Mouse (Mus musculus) urinary bladder, postnatal 14 days (tissue): ENCODE measurements around the gene Tmem239.
A peak's percentile ranks its signal among the peaks of the same experiment; 100 is the strongest.
"Not testable (repeated sequence)": the region's sequence is repeated elsewhere in the genome, so short reads cannot be mapped to it uniquely, and the experiment has no call there.

Experiments used
- DNase-seq: peaks from one replicate; pipeline ENCODE4 v3.0.0; 2021; ENCODE audit warnings: low spot score

The Tmem239 gene

DNA sequence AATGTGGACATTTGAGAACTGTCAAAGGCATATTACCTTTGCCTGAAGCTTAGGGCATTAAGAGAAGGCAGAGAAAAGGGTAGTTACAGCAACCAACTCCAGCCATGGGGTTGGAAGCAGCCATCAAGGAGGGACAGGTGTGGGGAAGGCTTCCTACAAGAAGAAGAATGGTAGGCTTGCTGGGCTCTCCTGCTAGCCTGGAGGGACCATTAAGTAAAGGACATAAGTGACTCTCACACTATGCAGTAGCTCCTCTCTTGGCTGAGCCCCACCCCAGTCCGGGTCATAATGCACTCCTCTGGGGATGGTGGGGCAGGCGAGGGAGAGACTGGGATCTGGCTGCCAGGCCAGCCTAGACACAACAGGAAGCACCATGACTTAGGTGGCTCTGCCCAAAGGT lies at the start of gene Tmem239:
Gene Tmem239, plus strand, starts transcription at position 301 of the 400 bp plus-strand sequence.
- DNase-seq, result no peak

DNA sequence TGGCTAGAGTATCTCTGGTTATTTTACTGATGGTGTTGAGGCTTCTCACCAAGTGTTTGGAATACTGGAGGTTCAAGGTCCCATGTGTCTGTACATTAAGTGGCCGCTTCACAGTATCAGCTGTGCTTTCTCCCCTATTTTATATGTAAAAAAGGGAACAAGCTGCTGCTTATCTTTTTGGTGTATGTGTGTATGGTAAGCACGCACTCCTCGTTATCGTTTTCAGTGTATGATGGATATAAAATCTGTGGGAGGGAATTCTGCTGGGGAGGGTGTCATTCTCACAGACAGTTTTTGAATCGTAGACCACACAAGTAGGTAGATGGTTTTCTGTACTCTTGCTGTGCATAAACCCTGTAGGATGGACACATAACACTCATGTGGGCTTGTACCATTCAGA lies 48.7 kb upstream of the Tmem239 start:
- no peak for DNase-seq

DNA sequence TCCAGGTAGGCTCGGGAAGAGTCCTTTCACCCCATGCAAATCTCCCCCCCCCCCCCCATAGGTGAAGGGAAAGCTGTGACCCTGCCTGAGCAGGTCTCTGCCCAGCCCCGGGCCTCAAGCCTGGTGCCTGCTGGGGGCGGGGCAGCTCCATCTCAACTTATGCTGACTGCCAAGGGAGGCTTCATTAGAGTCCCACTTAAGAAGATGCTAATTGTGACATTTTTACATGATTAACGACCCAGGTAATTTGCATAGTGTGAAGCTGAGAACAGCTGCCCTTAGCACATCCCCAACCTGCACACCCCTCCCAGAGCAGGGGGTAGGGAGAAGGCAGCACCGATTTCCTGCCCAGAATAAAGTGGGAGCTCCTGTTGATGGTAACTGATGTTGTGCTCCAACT lies 47.4 kb upstream of the Tmem239 start:
- no peak for DNase-seq

DNA sequence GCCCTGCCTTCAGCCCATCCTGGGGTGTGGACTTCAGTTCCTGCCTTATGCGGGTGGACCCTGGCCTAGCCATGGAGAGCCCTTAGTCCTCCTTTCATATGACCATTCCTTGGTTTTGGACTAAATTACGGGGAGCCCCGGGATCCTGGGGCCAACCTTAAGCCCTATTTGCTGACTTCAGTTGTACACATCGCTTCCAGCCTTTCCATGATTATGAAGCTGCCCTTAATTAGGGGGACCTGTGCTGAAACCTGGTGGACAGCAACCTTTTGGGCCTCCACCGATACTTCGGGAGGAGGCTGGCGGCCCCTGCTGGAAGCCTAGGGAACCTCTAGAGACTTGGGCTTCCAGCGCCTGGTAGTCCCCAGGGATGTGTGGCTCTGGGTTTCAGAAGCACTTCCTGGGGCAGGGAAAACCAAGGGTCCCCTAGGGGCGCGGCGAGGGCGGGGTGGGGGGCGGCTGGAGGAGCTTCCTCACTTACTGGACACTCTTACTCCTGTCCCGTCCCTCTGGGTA lies 43.7 kb upstream of the Tmem239 start:
- DNase-seq, result peak; percentile 62

DNA sequence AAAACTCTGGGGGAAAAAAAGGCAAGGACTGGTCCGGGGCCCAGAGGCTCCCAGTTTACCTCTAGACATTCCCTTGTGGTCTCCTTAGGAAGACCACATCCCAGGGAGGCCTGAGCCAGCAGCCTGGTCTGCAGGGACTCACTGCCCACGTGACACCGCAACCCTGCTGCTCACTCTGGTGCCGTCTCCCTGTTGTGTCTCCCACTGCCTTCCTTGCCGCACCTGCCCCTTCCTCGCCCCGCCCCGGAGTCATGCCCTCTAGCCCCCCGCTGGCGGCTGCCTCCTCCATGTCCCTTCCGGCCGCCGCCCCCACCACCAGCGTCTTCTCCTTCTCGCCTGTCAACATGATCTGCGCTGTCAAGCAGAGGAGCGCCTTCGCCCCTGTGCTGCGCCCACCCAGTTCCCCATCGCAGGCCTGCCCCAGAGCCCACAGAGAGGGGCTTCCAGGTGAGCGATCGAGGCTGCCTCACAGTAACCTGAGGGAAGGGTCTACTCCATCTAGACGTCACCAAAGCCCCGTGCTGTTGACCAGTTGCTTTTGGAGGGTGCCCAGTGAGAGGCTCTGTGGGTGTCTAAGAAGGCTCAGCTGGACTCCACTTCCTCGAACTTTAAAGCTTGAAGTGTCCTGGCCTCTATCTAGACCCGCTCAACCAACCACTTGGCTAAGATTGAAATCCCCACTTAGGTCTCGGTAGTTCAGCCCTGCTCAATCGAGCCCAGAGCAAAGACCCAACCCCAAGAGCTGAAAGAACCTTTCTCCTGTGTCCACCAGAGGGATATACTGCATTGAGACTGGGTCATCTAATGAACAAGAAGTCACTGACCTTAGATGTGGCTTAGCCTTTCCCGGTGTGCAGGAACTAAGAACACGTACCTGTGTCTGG lies 40.8 kb upstream of the Tmem239 start:
- DNase-seq, result no peak

DNA sequence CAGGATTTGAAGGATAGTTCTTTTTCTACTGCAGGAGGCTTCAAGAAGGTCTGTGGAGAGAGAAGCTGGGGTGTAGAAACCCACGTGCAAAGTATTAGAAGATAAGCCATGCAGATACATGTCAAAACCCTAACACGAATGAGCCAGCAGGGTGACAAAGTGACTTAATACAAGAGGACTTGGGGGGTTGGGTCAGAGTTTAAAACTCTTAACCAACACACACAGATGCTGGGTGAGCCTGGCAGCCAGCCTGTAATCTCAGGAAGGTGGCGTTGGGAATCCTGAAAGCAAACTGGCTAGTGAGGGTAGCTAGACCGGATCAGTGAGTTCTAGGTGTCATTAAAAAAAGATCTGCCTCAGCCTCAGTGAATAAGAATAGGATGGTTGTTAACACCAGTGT lies 38.9 kb upstream of the Tmem239 start:
- no peak for DNase-seq

DNA sequence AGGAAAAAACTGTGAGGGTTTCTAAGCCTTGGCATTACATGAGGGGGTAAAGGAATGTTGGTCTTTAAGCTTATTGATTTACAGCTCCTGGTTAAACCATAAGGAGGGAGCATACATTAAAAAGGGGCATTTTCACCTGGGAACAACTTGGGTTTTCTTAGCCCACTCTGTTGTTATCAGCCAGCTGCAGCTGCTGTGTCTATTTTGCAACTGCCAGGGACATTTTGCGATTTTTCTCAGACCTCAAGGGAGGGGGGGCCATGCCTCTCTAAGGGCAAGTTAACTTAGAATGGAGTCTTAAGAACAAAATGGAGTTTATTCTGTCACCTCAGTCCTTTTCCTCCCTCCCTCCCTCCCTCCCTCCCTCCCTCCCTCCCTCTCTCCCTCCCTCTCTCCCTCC lies 33.3 kb upstream of the Tmem239 start:
- DNase-seq, result not testable (repeated sequence)

DNA sequence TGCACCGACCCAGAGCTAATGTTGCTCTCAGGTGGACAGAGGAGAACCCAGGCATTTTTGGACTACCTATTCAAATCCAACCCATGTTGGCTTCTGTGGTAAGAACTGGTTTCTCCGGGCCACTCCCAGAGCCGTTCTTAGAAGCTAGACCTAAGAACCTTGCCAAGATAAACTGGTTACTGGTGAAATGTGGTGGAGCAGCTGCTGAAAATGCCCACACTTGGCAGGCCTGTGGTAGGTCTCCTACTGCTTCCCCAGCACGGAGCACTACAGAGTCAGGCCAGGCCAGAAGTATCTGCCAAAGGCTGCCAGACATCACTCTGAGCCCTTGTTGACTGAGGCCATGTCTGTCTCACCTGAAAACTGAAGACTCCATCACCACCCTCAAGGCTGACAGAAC lies 31.3 kb upstream of the Tmem239 start:
- no peak for DNase-seq

DNA sequence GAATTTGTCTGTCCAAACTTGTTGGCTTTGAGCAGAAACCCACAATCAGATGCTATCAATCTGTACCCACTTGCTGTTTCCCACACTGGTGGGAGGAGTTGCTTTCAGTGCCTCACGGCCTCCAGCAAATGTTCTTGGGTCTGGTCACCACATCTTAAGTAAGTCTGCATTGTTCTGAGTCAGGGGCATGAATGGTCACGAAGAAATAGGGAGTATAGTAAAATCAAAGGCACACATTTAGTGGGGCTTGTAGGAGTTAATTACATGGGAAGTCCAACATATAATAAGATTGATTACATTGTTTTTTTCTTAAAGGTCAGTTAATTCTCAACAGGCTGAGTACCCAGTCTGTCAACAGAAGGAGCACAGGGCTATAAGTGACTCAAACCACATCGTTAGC lies 23.1 kb upstream of the Tmem239 start:
- DNase-seq, result no peak

DNA sequence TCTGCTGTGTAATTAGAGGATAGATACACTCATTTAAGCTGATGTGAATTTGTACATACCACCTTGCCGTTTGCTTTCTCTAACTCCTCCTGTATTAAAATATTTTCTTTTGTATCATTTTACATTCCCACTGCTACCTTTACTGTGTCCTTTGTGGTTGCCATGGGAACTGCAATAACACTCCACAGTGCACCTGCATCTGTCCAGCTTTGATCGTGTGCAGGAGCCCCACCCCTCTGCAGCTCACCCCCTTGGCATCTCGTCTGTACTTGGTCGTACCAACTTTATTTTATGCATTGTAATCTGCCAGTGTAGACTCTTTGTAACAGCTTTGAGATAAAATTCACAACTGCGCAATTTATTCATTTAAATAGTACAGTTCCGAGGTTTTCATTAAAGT lies 22.4 kb upstream of the Tmem239 start:
- DNase-seq, result no peak

DNA sequence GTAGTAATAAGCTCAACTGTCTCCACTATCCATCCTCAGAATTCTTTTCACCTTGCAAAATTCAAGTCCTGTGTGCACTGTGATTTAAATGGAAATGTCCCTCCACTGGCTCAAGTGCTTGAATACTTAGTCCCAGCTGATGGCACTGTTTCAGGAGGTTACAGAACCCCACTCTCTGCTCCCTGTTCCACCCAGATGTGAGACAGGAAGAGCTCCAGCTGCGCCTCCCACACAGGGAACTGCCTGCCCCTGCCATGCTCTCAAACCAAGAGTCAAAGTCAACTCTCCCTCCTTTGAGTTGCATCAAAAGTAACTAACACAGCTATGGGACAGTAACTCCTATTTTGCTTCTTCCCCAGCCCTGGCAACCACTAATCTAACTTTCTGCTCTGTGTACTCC lies 20.1 kb upstream of the Tmem239 start:
- no peak for DNase-seq

DNA sequence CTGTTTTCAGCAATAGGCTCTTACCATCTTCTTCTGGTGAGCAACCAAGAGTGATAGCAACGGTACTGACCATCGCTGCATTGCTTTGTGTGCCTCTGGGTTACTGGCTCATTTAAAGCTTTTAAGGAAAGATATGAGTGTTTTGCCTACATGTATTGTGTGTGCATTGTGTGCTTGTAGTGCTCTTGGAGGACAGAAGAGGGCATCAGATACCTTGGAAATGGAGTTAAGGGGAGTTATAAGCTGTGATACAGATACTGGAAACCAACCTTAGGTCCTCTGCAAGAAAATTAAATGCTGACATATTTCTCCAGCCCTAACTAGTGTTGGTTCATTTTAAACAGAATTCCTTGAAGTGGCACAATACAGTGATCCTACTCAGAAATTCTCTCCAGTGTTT lies 17.5 kb upstream of the Tmem239 start:
- no peak for DNase-seq

DNA sequence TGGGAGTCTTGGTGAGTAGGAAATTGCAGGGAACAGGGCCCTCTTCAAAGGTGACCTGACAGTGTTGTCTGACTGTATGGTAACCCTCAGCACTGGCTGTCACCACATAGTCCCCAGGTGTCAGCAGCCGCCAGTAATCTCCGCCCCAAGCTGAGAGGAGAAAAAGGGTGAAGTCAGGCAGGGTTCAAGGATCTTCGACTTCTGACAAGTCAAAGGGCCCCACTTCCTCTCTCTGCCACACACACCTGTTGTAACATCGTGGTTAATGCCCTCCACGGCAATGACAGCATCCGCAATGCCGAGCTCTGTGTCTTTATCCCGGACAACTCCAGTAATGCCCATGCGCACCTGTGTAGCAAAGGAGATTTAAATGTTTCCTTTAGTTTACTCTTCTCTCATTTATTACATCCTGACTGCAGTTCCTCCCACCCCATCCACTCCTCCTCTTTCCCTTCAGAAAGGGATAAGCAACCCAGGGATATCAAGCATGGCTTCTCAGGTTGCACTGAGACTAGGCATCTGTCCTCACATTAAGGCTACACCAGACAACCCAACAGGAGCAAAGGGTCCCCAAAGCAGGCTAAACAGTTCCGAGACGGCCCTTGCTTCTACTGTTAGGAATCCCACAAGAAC lies 15.2 kb upstream of the Tmem239 start:
- DNase-seq, result no peak

DNA sequence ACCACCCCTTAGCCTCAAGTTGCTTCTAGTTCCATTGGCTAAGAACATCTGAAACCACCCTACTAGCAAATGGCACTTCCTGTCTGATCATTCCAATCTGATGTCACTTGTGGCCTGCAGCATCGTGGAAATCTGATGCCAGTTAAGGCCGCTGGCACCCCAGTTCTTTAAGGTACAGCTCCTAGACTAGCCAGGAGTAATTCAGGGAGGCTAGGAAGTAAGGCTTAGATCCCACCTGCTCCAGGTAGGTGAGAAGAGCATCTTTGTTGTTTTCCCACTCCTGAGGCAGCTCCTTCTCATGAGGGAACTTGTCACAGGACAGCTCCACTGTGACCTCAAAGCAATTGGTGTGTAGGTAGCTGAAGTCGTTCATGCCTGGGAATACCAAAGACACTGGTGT lies 13.4 kb upstream of the Tmem239 start:
- DNase-seq, result no peak

DNA sequence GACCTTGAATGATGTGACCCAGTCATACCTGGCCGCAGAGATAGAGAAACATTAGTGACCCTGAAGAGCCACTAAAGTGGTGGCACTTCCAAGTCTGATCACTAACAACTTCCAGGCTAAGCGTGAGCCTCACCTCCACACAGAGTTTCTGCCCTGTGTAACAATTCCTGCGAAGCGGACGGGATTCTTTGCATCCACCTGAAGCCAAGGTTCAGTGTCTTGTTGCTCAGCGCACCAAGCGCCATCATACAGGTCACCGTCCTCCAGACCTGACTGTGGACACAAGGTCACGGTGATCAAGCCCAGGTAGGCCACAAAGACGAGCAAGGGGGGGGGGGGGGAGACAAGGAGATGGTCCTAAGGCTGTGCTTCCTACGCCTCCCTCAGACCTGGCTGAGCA lies 10.6 kb upstream of the Tmem239 start:
- no peak for DNase-seq

DNA sequence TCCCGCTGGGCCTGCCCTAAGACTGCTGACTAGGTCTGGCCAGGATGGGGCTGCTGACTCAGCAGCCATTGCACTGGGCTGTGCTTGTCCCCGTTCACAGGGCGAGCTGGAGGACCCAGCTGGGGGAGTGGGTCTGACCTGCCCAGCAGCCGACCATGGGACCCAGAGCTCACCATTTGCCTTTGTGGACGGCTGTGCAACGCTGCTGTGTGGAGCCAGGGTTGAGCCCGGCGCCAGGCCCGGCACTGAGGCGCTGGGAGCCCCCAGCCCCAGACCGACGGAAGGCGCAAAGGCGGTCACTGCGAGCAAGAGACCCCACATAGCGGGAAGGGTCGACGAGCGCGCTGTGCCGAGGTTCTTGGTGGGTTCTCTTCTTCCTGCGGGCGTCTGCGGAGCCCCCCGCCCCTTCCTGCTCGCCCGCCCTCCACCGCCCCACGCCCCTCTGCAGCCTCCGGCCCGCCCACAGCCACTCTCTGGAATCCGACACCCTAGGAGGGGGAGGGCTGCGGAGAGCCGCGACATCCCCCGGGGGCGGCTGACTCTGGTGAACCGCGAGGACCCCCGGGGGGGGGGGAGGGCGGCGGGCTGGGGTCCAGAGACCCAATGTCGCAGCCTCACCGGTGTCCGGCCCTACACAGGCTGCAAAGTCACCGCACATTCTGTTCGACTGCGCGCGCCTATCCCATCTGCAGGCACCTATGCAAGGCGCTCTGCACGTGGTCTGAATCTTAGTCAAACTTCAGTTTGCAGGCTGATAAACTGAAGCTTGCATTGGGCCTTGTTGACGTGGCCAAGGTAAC lies 8.9 kb upstream of the Tmem239 start, which contains the start of gene Cpxm1:
Gene Cpxm1, minus strand, starts transcription at position 389 of the 800 bp plus-strand sequence.
- peak; percentile 38 for DNase-seq

DNA sequence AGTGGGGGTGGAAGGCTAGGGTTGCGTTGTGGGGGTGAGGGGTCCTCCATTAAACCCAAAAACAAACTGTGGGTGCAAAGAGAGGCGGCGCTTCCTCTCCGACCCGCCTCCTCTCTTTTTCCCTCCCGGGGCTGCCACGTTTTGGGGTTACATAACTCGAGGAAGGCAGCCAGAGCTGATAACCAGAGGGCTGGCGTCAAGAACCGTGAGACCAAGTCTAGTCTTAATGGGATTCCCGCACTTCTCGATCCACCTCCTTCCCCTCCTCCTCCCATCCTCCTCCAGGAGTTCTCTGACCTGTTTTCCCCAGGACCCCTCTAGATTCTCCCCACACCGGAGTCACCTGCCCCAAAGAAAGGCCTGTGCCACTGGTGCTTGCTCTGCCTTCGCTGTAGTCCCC lies 8.2 kb upstream of the Tmem239 start:
- peak; percentile 60 for DNase-seq

DNA sequence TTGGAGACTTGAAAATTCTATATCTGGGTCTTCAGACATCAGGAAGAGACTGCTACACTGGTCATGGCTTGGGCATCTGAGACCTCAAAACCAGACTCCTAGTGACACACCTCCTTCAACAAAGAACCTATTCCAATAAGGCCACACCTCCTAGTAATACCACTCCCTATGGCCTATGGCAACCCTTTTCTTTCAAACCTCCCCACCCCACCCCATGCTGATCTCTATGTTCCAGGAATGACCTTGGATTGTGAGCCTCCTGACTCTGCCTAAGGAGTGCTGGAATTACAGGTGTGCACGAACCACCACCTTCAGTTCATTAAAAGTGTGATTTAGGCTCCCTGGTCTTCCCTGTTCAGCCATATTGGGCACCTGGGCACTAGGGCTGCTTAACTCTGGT lies 6.2 kb upstream of the Tmem239 start:
- no peak for DNase-seq

DNA sequence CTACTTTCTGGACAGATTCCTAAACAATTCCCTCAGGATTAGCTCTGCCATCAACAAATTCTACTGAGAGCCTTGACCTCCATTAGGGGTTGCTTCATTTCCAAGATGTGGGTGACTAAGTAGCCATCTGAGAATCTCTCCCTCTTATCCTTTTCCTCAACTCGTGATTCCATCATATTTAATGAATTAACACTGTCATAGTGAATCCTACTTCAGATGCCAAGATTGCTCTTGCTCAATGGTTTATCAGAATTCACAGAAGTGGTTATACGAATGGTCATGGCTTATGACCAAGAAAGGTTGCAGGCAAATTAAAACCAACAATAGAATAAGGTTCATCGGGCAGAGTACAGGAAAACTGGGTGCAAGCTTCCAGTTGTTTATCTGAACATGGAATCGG lies 4.4 kb upstream of the Tmem239 start:
- DNase-seq, result no peak

DNA sequence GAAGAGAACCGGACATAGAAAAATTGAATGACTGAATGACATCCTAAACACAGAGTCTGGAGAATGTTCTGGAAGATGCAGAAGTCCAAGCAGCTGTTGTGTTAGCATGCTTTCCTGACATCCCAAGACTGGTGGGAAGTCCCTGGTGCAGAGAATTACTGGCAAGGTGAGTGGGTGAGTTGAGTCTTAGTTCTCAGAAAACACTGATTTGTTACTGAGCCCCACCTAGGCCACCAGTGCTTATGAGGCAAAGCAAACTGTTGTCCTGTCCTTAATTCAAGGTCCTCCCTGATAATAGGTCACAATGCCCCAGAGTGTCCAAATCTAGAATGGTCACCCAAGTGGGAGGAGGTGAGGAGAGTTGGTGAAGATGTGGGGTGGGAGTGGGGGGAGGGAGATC lies 1.3 kb upstream of the Tmem239 start, which contains the start of the genes Gm28372 and 1700020A23Rik:
Gene Gm28372, plus strand, starts transcription at position 301 of the 400 bp plus-strand sequence.
Gene 1700020A23Rik, plus strand, starts transcription at position 321 of the 400 bp plus-strand sequence.
- DNase-seq, result no peak

DNA sequence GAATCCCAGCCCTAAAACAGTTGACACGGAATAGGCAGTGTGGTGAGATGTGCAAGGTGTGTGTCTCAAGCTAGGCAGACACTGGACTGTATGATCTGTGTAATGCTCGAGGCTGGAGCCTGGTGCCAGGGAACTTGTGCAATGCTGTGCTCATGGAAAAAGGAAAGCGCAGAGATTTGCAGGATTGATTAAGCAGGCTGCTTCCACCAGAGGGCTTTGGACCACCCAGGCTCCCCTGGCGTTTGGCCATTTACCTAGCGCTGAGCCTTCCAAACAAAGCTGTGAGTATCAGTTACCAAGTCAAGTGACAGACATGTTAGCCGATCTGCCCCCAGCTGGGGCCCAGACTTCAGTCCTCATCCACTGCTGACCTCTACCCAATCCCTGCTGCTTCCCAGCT lies 1.9 kb downstream of the Tmem239 start:
- DNase-seq, result no peak
